Mouse (Mus musculus) spleen, postnatal 36 days (tissue): ENCODE results near the gene Cdk9.

Source experiments
- DNase-seq, 2 experiments: peaks; one replicate each; pipeline ENCODE4 v3.0.0; 2022; ENCODE audit warnings: low spot score in 2 of 2, mixed read lengths in 1 of 2

Gene Cdk9

GRCm38 (mm10) chr2:32712934-32713817 is at the start of gene Cdk9:
Gene Cdk9 (minus strand): TSS chr2:32713076.
- peak; percentile 91 to 92 for DNase-seq

GRCm38 (mm10) chr2:32761859-32762258 is 49.0 kb upstream of the Cdk9 start:
- DNase-seq = no peak

GRCm38 (mm10) chr2:32761361-32761760 is 48.5 kb upstream of the Cdk9 start:
- DNase-seq = no peak

- DNase-seq = no peak
Measured at GRCm38 (mm10) chr2:32759001-32759400, 46.1 kb upstream of the Cdk9 start.

GRCm38 (mm10) chr2:32758503-32758902 is 45.6 kb upstream of the Cdk9 start:
- no peak for DNase-seq

- DNase-seq = peak; percentile 98
Measured at GRCm38 (mm10) chr2:32757056-32757845, 44.4 kb upstream of the Cdk9 start, which contains the start of gene Tor2a. Gene Tor2a (plus strand): TSS chr2:32757234.

- DNase-seq = no peak
Measured at GRCm38 (mm10) chr2:32756674-32757055, 43.8 kb upstream of the Cdk9 start.

GRCm38 (mm10) chr2:32752181-32752580 is 39.3 kb upstream of the Cdk9 start:
- DNase-seq = no peak

- DNase-seq = no peak
Measured at GRCm38 (mm10) chr2:32751665-32752033, 38.8 kb upstream of the Cdk9 start.

GRCm38 (mm10) chr2:32750887-32751664 is 38.2 kb upstream of the Cdk9 start:
- no peak for DNase-seq

GRCm38 (mm10) chr2:32750199-32750598 is 37.3 kb upstream of the Cdk9 start:
- DNase-seq = no peak

- no peak for DNase-seq
Measured at GRCm38 (mm10) chr2:32749082-32749481, 36.2 kb upstream of the Cdk9 start.

GRCm38 (mm10) chr2:32744272-32744982 is 31.6 kb upstream of the Cdk9 start:
- no peak for DNase-seq

- no peak for DNase-seq
Measured at GRCm38 (mm10) chr2:32742173-32742531, 29.3 kb upstream of the Cdk9 start.

GRCm38 (mm10) chr2:32741273-32742172 is 28.6 kb upstream of the Cdk9 start:
- DNase-seq = no peak

- DNase-seq = no peak
Measured at GRCm38 (mm10) chr2:32740916-32741272, 28.0 kb upstream of the Cdk9 start, which contains the start of gene 6330409D20Rik. Gene 6330409D20Rik (minus strand): TSS chr2:32741016.

- no peak for DNase-seq
Measured at GRCm38 (mm10) chr2:32739311-32739710, 26.4 kb upstream of the Cdk9 start.

- DNase-seq = no peak
Measured at GRCm38 (mm10) chr2:32737008-32737407, 24.1 kb upstream of the Cdk9 start.

GRCm38 (mm10) chr2:32736306-32736829 is 23.5 kb upstream of the Cdk9 start:
- no peak for DNase-seq

- DNase-seq = no peak
Measured at GRCm38 (mm10) chr2:32734933-32735332, 22.1 kb upstream of the Cdk9 start.
